Mouse (Mus musculus) midbrain, embryonic 14.5 days (tissue): ENCODE measurements around the gene Ttc34. TPM values are rescaled to one million over a fixed set of nuclear protein-coding genes. Genes with fewer than 3 reads are reported as not detected.

Experiments used
- ATAC-seq: fragments of 200-750 bp; cut with Nextera tagmentation; 2 replicates; pipeline ENCODE4 v1.8.0; 2017; ENCODE audit warnings: moderate number of reproducible peaks, moderate library complexity; ENCODE audit not compliant: low FRiP score, low TSS enrichment
- DNase-seq: peaks from one replicate; pipeline ENCODE4 v3.0.0-alpha.2; 2015
- H3K27ac ChIP-seq: fragments of 300-500 bp; sonication (generic); replicated peaks from 2 replicates; pipeline ENCODE4 v1.5.1; 2014; ENCODE audit warnings: mild to moderate bottlenecking, low read depth, low read length, moderate library complexity
- H3K27me3 ChIP-seq: fragments of 300-500 bp; sonication (generic); 2 replicates; pipeline ENCODE4 v1.6.1; 2014; ENCODE audit warnings: low read length, control low read depth, mixed read lengths; ENCODE audit not compliant: control insufficient read depth, insufficient read depth
- H3K36me3 ChIP-seq: fragments of 300-500 bp; sonication (generic); 2 replicates; pipeline ENCODE4 v1.6.1; 2014; ENCODE audit warnings: low read length, control low read depth; ENCODE audit not compliant: control insufficient read depth, insufficient read depth
- H3K4me1 ChIP-seq: fragments of 300-500 bp; sonication (generic); 2 replicates; pipeline ENCODE4 v1.6.1; 2014; ENCODE audit warnings: mild to moderate bottlenecking, antibody characterized with exemption, low read length, control low read depth; ENCODE audit not compliant: control insufficient read depth, insufficient read depth
- H3K4me2 ChIP-seq: fragments of 300-500 bp; sonication (generic); 2 replicates; pipeline ENCODE4 v1.6.1; 2014; ENCODE audit warnings: mild to moderate bottlenecking, low read length, moderate library complexity
- H3K4me3 ChIP-seq: fragments of 300-500 bp; sonication (generic); replicated peaks from 2 replicates; pipeline ENCODE4 v1.5.1; 2014; ENCODE audit warnings: low read depth, low read length
- H3K9ac ChIP-seq: fragments of 300-500 bp; sonication (generic); replicated peaks from 2 replicates; pipeline ENCODE4 v1.6.1; 2014; ENCODE audit warnings: mild to moderate bottlenecking, low read length, moderate library complexity
- H3K9me3 ChIP-seq: fragments of 300-500 bp; sonication (generic); 2 replicates; pipeline ENCODE4 v1.6.1; 2016; ENCODE audit warnings: low read length, control low read depth, mixed read lengths; ENCODE audit not compliant: control insufficient read depth
- WGBS: fragments of 180-500 bp; shearing (Covaris S2); extraction: QIAGEN DNeasy Blood & Tissue Kit; methylation state at CpG from one replicate; pipeline ENCODE4 v1.1.7; 2014; 5-methylcytosine and 5-hydroxymethylcytosine counted together
- polyA plus RNA-seq: library from polyadenylated mRNA; unstranded; fragments of >200 nt; fragmentation: Nextera tagmentation; extraction: Ambion mirVana; gene quantifications from 2 replicates; pipeline ENCODE4 v1.2.1, GENCODE M21; 2014

The Ttc34 gene
- polyA plus RNA-seq, 1 experiment from 2014 or later: 1.8 TPM

DNA sequence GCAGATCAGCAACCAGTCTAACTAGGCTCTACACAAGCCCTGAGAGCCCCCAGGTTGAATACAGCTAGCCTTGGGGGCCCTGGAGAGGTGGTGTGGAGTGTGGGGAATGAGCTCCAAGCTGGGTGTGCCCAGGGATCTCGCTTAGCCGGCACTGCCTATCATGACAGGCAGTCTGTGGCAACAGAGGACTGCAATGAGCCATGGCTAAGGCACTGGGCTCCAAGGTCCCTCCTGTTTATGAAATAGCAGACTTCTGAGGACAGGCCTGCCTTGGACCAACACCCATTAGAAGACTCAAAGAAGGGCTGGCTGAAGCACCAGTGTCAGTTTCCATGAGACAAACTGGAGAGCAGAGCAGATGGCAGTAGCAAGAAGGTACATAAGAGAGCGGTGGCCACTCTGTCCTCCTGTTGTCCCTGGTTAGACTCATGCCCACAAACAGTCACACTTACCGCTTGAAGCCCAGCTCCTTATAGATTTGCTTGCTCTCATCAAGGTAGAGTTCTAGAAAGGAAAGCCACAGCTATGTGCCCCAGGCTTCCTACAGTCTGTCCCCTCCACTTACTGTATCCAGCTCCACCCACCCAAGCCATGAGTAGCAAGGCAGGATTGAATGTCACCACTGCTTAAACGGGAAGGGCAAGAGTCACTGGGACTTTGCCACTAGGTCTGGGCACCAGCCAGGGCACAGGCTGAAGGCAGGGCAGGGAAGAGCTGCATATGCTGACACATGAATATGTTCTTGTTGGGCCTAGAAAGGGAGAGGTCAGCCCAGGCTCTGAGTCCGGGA is 60.6 kb downstream of the Ttc34 start:
- no peak for ATAC-seq
- no peak overlapping the region for H3K27ac ChIP-seq
- no peaks in the 10 kb centered on the region for H3K9me3 ChIP-seq
- peak overlapping the region; percentile 60 for H3K9ac ChIP-seq
- DNase-seq: no peak
- no peaks in the 10 kb centered on the region for H3K36me3 ChIP-seq
- H3K4me2 ChIP-seq: peak overlapping the region; percentile 86
- peaks cover 19% of the 10 kb centered on the region for H3K4me1 ChIP-seq
- H3K27me3 ChIP-seq: no peaks in the 10 kb centered on the region
- H3K4me3 ChIP-seq: peak overlapping the region; percentile 51
- 73% methylated on average over 6 of the region's 6 CpGs for WGBS

DNA sequence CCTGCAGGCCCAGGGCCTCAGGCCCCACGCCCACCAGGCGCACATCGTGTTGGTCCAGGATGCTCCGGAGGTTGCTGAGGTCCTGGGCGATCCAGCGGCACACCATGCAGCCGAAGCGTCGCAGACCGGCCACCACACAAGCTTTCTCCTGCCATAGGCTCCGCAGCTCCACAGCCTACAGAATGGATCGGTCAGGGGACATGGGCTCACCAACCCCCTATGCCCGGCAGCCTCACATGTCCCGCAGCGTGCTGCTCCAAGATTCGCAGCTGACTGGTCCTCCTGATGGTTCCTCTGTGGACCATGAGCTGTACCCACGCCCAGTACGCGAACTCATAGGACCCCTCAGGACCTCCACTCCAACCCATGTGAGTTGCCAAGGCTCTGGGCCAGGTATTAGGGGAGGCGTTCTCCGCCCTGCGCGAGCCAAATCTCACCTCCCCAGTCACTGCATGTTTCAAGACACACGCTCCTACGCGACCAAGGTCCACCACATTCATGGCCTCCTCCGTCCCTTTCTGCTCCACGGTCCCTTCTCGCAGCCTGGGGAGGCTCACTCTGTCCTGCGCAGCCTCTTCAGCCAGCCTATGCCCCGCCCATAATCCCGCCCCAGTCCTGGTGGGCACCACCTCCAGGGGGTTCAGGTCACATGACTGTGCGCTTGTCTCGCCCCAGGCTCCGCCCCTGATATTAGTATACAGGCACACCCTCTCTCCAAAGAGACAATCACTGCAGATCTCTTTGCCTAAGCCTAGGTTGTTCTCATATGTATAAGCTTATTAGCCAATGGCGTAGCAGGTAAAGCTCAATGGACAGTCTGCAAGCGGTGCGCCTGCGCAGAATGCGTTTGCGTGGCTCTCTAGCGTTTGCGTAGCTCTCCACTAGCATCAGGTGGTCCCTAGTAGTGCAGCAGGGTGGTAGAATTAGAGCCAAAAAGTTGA is 61.5 kb downstream of the Ttc34 start, which contains the start of gene Fam213b:
Gene Fam213b, minus strand, starts transcription at position 630 of the 941 bp plus-strand sequence.
- Histone ChIP-seq H3K4me3 (peak within 1 kb of the TSS; percentile 51), H3K36me3 (no peaks in the 10 kb centered on the region), H3K9ac (peak within 1 kb of the TSS; percentile 60), H3K4me1 (peaks cover 19% of the 10 kb centered on the region), H3K4me2 (peak within 1 kb of the TSS; percentile 86), H3K9me3 (no peaks in the 10 kb centered on the region), H3K27me3 (no peaks in the 10 kb centered on the region), H3K27ac (peak within 1 kb of the TSS; percentile 53)
- 3% methylated on average over 43 of the region's 43 CpGs for WGBS
- DNase-seq: peak; percentile 94
- peak; percentile 96 for ATAC-seq

DNA sequence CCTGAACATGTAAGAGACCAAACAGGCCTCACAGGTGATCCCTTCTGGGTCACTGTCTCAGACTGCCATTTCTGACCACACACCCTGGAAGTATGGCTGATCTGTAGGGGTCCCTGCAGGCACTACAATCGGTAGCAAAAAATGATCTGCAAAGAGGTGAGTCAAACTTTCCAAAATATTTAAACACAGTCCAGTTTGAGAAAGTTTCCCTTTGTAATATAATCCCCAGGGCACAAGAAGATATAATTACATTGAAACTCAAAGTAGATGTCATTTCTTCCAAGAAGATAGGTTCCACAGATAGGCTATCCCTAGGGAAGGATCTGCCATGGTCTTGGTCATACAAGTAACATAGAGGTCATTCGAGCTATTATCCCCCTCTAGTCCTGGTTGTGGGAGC is 65.1 kb downstream of the Ttc34 start:
- no peak for DNase-seq
- H3K9ac ChIP-seq: no peak overlapping the region
- no peak for ATAC-seq
- 92% methylated on average over 2 of the region's 2 CpGs for WGBS
- H3K27ac ChIP-seq: no peak overlapping the region
- H3K4me1 ChIP-seq: peaks cover 19% of the 10 kb centered on the region
- no peaks in the 10 kb centered on the region for H3K9me3 ChIP-seq
- no peak overlapping the region for H3K4me3 ChIP-seq
- H3K36me3 ChIP-seq: no peaks in the 10 kb centered on the region
- no peaks in the 10 kb centered on the region for H3K27me3 ChIP-seq
- no peak overlapping the region for H3K4me2 ChIP-seq

DNA sequence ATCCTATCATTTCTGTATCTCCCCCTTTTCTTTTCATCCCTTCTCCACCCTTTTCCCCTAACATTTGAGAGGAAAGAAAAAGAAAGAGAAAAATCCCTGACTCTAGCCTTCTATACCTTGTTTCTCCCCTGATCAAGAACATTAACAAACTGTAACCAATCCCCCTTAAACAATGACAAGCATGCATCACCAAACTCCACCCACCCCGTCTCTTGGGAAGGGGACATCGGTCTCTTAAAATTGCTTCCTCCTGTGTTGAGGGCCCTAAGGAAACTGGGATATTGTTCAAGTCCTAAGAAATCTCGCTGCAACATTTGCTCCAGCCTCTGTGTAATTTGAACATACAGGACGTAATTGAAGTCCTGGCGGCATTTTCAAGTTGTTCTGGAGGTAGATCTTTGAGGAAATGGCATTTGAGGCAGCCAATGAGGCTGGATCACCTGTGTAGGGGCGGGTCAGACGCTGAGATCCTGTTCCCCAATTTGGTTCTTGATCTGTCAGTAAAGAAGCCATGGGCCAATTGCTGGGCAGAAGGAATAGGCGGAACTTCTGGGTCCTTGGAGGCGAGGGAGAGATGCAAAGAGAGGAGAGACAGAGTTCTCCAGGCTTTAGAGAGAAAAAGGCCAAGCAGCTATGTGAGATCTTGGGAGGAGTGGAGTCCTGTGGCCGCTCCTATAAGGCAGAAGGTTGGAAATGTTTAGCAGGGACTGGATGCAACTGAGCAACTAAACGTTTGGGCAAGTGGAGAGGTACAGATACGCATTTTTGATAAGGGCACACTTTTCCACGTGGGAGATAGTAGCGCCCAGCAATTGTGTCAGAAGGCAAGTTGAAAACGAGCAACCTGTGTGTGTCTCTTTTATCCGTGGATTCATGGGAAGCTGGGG is 67.2 kb downstream of the Ttc34 start:
- Histone ChIP-seq H3K36me3 (no peaks in the 10 kb centered on the region), H3K4me1 (peaks cover 10% of the 10 kb centered on the region; the same call in 1 of the 2 replicates), H3K4me3 (peak overlapping the region; percentile 32), H3K4me2 (peak overlapping the region; percentile 65), H3K9ac (0 out of 2 replicates have a peak overlapping the region, but pooled peaks have one; percentile 9), H3K27ac (no peak overlapping the region), H3K9me3 (no peaks in the 10 kb centered on the region), H3K27me3 (no peaks in the 10 kb centered on the region)
- DNase-seq (peak; percentile 85), ATAC-seq (peak; percentile 83; the same call in 1 of the 2 replicates)
- 3% methylated on average over 16 of the region's 16 CpGs for WGBS

DNA sequence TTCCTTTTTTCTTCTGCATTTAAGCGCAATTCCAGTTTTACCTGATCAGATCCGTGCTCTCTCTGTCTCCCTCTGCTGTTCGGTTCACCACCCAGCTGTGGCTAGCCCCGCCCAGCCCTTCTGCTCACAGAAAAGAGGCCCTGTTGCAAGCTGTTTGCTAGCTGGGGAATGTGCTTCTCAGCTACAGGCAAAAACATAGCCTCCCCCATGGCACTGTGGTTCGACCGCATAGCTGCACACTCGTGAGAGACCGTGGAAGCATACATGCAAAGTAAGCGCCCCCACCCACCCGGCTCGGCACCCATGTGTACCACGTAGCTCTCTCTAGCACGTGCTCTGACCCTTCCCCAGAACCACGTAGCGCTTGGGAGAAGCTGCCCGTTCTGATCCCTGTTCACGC is 70.6 kb downstream of the Ttc34 start:
- ATAC-seq (no peak; the same call in 1 of the 2 replicates), DNase-seq (peak; percentile 89)
- Histone ChIP-seq H3K9ac (no peak overlapping the region), H3K36me3 (no peaks in the 10 kb centered on the region), H3K4me3 (no peak overlapping the region), H3K27ac (no peak overlapping the region), H3K4me2 (no peak overlapping the region), H3K9me3 (no peaks in the 10 kb centered on the region), H3K27me3 (no peaks in the 10 kb centered on the region), H3K4me1 (peaks cover 10% of the 10 kb centered on the region; the same call in 1 of the 2 replicates)
- 44% methylated on average over 17 of the region's 17 CpGs for WGBS

DNA sequence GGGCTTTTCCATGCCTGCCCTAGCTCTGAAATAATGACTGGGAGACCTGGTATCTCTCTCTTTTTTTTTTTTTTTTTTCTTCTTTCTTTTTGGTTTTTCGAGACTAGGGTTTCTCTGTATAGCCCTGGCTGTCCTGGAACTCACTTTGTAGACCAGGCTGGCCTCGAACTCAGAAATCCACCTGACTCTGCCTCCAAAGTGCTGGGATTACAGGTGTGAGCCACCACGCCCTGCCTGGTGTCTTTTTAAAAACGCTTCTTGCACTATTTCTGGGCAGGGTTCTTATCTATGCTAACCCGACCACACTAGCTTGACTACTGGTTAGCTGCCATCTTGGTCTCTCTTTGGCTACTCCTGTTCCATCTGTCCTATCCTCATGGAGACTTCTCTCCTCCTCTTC is 71.2 kb downstream of the Ttc34 start:
- ATAC-seq (no peak), DNase-seq (no peak)
- Histone ChIP-seq H3K4me2 (no peak overlapping the region), H3K36me3 (no peaks in the 10 kb centered on the region), H3K27ac (no peak overlapping the region), H3K4me1 (peaks cover 10% of the 10 kb centered on the region; the same call in 1 of the 2 replicates), H3K4me3 (no peak overlapping the region), H3K9me3 (no peaks in the 10 kb centered on the region), H3K9ac (no peak overlapping the region), H3K27me3 (no peaks in the 10 kb centered on the region)
- 89% methylated on average over 5 of the region's 5 CpGs for WGBS

DNA sequence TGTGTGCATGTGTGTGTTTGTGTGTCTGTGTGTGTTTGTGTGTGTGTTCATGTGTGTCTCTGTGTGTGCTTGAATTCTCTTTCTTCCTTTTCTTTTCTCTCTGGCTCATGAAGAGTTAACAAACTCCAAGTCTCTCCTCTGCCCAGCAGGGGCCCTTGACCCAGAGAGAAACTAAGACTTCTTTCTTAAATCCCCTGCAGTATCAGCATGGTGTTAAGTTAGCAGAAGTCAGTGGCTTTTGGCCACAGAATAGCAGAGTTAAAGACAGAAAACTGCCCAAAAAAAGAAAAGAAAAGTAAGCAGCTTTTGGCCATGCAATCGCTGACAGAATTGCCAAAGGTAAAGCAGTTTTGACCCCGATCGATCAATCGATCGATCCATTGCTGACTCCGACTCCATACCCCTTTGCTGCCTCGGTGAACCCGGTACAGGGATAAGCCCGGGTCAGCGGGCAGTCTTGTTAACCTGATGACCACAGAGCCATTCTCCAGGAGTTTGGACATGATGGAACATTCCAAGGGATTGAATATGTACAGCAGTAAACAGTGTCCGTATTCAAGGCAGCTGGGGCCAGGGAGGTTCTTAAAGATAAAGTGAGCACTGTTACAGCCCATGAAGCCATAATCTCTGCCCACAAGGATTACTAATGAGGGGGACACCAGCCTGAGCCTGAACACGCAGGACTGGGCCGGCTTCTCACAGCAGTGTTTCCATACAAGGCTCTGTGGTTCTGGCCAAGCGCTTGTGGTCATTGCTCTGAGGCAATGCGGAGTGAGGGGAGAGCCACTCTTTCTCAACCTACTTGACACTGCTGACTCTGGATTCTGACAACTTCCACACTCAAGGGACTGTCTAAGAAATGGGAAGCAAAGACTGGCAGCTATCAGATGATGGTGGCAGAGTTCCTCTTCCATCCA is 73.6 kb downstream of the Ttc34 start:
- Histone ChIP-seq H3K4me2 (no peak overlapping the region), H3K27me3 (no peaks in the 10 kb centered on the region), H3K9me3 (no peaks in the 10 kb centered on the region), H3K4me1 (0 out of 2 replicates have a peak, but pooled peaks cover 4% of the 10 kb centered on the region), H3K9ac (no peak overlapping the region), H3K36me3 (no peaks in the 10 kb centered on the region), H3K27ac (0 out of 2 replicates have a peak overlapping the region, but pooled peaks have one; percentile 8), H3K4me3 (no peak overlapping the region)
- no peak for DNase-seq
- no peak for ATAC-seq
- 13% methylated on average over 15 of the region's 15 CpGs for WGBS
